Mouse (Mus musculus): ENCODE results near the gene Prpf6. TPM values are rescaled to one million over a fixed set of nuclear protein-coding genes. Genes with fewer than 3 reads are reported as not detected.

The Prpf6 gene
- 4.1 and 4.5 TPM in 2 replicates for polyA plus RNA-seq (2012; rRNA removed; ENCODE audit: low replicate concordance)

GRCm38 (mm10) chr2:181591528-181592085 lies at the start of gene Prpf6:
Prpf6 (plus strand) TSS chr2:181591868.

GRCm38 (mm10) chr2:181584411-181584942 lies 7.2 kb upstream of the Prpf6 start, which contains the start of gene Uckl1:
Uckl1 (minus strand) TSS chr2:181584892.

DNA sequence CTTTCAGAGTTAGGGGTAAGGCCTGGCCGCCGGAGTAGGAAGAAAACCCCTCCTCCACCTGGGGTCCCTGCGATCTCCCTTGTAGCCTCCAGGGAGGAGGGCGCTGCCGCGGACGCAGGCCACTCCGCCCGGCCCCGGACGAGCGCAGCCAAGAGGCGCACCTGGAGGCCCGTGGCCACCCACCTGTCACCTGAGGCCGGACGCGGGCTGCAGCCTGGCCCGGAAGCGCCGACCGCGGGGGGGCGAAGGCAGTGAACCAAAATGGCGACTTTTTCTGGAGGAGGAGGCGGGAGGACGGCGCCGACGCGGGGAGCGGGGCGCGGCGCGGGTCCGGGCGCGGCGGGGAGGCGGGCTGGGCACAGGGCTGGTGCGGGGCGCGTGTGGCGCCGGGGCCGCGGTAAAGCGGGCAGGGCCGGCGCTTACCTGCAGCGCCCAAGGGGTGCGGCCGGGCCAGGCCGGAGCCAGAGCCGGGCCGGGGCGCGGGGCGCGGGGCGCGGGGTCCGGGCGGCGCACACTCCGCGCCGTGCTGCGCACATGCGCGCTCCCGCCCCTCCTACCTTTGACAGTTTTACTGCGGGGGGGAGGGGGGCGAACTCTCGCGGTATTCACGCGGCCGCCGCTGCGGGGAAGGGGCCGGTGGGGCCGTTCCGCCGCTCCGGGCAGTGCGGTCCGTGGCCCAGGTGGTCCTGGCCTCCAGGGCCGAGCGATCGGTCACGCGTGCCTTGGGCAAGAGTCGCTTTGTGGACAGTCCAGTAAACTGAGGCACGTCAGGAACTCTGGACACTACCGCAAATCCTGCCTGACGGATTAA lies 768 bp downstream of the Prpf6 start, which contains the start of gene Zfp512b:
Zfp512b (minus strand) TSS at position 573 of the 811 bp plus-strand sequence.

GRCm38 (mm10) chr2:181598454-181599351 lies 7.0 kb downstream of the Prpf6 start, which contains the start of gene Samd10:
Samd10 (minus strand) TSS chr2:181599212.

DNA sequence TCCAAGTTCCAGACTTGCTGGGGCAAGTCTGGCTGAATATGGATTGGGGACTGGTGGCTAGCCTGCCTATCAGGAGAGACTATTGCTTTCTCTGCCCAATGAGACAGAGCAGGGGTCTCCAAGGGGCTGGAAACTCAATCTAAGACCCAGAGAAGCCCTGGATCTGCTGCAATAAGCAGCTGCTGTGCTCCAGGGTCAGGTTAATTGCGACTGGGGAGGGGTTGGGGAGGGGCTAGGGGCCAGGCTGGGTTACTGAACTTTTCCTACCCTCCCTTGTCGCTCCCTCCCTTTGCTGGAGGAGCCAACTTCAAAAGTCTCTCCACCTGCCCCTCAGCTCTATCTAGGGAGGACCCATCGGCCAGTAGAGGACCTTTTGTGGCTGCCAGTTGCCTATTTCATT lies 65.1 kb downstream of the Prpf6 start, which contains the start of gene Gm29797:
Gm29797 (plus strand) TSS at position 301 of the 400 bp plus-strand sequence.

GRCm38 (mm10) chr2:181671326-181671725 lies 79.7 kb downstream of the Prpf6 start, which contains the start of gene Sox18:
Sox18 (minus strand) TSS chr2:181671640.

DNA sequence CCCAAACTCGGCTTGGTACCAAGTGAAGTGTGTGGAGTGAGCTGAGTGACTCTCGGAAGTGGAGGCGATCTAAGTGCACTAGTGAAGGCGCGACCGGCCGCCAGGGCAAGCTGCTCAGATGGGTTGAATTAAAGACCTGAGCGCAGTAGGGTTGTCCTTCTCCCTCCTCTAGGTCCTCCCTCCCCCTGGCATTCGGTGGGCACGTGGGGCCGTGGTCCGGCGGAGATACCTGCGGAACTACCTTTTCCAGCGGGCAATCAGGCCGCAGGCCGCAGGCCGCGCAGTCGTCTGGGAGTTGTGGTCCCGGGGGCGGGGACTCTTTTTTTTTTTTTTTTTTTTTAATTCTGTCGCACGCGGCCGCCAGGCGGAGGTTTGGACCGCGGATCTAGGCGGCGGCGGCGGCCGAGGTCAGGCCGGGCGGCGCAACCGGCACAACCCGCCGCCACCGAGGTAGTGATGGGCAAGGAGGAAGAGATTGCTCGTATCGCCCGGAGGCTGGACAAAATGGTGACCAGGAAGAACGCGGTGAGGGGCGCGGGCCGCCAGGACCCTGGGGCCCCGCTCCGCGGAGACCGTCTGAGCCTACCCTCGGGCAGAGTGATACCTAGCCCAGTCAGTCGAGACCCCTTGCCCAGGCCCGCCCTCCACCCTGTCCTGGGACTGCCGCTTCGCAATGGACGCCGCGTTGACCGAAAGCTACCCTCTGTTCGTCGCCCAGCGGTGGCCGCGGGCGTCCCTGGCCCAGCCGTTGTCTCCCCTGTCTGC lies 88.5 kb downstream of the Prpf6 start, which contains the start of gene Tcea2:
Tcea2 (plus strand) TSS at position 360 of the 765 bp plus-strand sequence.

DNA sequence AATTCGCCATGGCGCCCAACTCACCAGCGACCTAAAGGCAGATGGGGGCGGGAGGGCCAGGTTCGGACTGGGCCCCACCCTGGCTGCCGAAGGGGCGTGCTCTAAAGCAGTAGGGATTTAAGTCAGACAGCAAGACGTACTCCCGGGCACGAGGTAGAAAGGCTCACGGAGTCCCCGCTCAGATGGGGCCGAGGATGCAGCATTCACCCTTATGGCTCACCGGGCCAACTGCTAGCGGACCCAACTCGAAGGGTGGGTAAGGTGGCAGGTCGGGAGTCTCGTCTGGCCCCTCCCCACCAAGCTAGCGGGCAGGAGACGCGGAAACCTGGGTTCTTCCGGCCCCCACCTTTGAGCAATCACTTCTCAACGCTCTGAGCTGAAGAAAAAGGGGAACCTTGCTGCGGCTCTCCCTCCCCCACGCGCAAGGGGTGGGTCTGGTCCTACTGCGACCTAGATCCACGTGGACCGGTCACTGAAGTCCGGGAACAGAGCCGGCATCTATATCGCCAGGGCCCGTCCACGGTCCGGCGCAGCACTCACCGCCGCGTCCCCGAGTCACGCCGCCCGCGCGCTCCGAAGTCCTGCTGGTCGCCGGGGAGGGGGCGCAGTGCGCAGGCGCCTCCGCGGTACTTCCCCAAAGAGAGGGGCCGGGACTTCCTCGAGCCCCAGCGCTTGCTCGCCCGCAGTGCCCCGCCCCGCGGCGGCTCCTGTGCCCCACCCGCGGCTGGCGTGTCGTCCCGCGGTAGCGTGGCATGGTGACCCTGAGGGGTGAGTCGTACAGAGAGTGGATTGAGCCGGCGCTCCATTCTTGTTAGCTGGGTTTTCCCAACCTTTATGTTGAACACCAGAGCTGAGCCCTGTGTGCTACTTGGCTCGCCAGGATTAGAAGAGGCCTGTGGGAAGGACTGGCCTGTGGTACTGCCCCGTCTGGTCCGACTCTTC lies 101.9 kb downstream of the Prpf6 start, which contains the start of gene Rgs19:
Rgs19 (minus strand) TSS at position 639 of the 942 bp plus-strand sequence.

GRCm38 (mm10) chr2:181698241-181698640 lies 106.6 kb downstream of the Prpf6 start, which contains the start of gene Lkaaear1:
Lkaaear1 (minus strand) TSS chr2:181698442.

Other genes starting within 250 kb of the Prpf6 start
- 12.9 and 14.2 TPM in 2 replicates for gene Zgpat, start 226.9 kb upstream of the Prpf6 start, polyA plus RNA-seq (2012; rRNA removed; ENCODE audit: low replicate concordance)
- gene Arfrp1, start 226.5 kb upstream of the Prpf6 start, polyA plus RNA-seq (2012; rRNA removed; ENCODE audit: low replicate concordance), result 14.4 and 16.3 TPM in 2 replicates
- 79.8 and 83.0 TPM in 2 replicates for gene Lime1, start 211.8 kb upstream of the Prpf6 start, polyA plus RNA-seq (2012; rRNA removed; ENCODE audit: low replicate concordance)
- 0.85 and 0.96 TPM in 2 replicates for gene Zbtb46, start 132.4 kb upstream of the Prpf6 start, polyA plus RNA-seq (2012; rRNA removed; ENCODE audit: low replicate concordance)
- gene Abhd16b, start 98.7 kb upstream of the Prpf6 start, polyA plus RNA-seq (2012; rRNA removed; ENCODE audit: low replicate concordance), result 0.06 TPM in 1 of 2 replicates, not detected in the other
- 12.0 and 12.4 TPM in 2 replicates for gene Tpd52l2, start 94.7 kb upstream of the Prpf6 start, polyA plus RNA-seq (2012; rRNA removed; ENCODE audit: low replicate concordance)
- 20.8 and 23.1 TPM in 2 replicates for gene Dnajc5, start 71.4 kb upstream of the Prpf6 start, polyA plus RNA-seq (2012; rRNA removed; ENCODE audit: low replicate concordance)
- 92.3 and 132 TPM in 2 replicates for gene Uckl1, start 7.0 kb upstream of the Prpf6 start, polyA plus RNA-seq (2012; rRNA removed; ENCODE audit: low replicate concordance)
- gene Zfp512b, start 935 bp downstream of the Prpf6 start, polyA plus RNA-seq (2012; rRNA removed; ENCODE audit: low replicate concordance), result 7.8 and 14.6 TPM in 2 replicates
- gene Samd10, start 7.3 kb downstream of the Prpf6 start, polyA plus RNA-seq (2012; rRNA removed; ENCODE audit: low replicate concordance), result 21.4 and 27.7 TPM in 2 replicates
- gene Gm29797, start 65.2 kb downstream of the Prpf6 start, polyA plus RNA-seq (2012; rRNA removed; ENCODE audit: low replicate concordance), result 0.63 TPM in 1 of 2 replicates, not detected in the other
- gene Sox18, start 79.8 kb downstream of the Prpf6 start, polyA plus RNA-seq (2012; rRNA removed; ENCODE audit: low replicate concordance), result 37.5 and 89.5 TPM in 2 replicates
- 3.5 and 3.7 TPM in 2 replicates for gene Tcea2, start 88.4 kb downstream of the Prpf6 start, polyA plus RNA-seq (2012; rRNA removed; ENCODE audit: low replicate concordance)
- 17.5 and 20.7 TPM in 2 replicates for gene Rgs19, start 102.1 kb downstream of the Prpf6 start, polyA plus RNA-seq (2012; rRNA removed; ENCODE audit: low replicate concordance)
- not detected in 2 replicates for gene Lkaaear1, start 106.6 kb downstream of the Prpf6 start, polyA plus RNA-seq (2012; rRNA removed; ENCODE audit: low replicate concordance)
- 0.13 TPM in 1 of 2 replicates, not detected in the other for gene Oprl1, start 123.1 kb downstream of the Prpf6 start, polyA plus RNA-seq (2012; rRNA removed; ENCODE audit: low replicate concordance)
- 0.26 and 0.67 TPM in 2 replicates for gene Myt1, start 171.5 kb downstream of the Prpf6 start, polyA plus RNA-seq (2012; rRNA removed; ENCODE audit: low replicate concordance)
- gene Pcmtd2, start 246.0 kb downstream of the Prpf6 start, polyA plus RNA-seq (2012; rRNA removed; ENCODE audit: low replicate concordance), result 5.0 and 8.6 TPM in 2 replicates

Data from duodenum, adult 2 months (tissue).